Mouse (Mus musculus): ENCODE measurements around the gene Cd248.

Gene Cd248

DNA sequence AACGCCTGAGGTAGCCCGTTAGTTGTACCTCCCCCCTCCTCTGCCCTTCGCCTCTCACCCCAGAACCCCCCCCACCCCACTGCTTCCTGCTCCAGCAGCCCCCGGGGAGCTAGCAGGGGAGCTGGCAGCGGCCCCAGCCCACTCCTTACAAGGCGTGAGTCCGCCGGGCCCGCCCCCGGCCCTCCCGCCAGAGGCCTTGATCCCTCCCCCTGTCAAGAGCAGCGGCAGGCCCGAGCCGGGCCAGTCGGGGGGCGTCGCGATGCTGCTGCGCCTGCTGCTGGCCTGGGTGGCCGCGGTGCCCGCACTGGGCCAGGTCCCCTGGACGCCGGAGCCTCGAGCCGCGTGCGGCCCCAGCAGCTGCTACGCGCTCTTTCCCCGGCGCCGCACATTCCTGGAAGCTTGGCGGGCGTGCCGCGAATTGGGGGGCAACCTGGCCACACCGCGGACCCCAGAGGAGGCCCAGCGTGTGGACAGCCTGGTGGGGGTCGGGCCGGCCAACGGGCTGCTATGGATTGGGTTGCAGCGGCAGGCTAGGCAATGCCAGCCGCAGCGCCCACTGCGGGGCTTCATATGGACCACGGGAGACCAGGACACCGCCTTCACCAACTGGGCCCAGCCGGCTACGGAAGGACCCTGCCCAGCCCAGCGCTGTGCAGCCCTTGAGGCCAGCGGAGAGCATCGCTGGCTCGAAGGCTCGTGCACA is at the start of gene Cd248:
Cd248 (plus strand) TSS at position 212 of the 703 bp plus-strand sequence.
- peak; percentile 86 for DNase-seq (ENCODE audit: low spot score)

DNA sequence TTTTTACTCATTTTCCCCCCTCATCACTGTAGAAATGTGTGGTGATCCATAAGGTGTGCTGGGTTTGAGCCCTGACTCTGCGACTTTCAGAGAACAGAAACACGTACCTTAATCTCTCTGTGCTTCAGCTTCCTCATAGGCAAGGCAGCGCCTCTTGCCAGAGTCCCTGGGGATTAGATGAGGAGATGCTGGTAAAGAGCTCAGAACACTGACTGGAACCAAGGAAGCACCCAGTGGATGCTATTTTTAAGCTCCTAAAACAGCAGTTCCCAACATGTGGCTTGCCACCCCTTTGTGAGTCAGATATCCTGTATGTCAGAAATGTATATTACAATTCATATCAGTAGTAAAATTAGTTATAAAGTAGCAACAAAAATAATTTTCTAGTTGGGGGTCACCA is 49.7 kb upstream of the Cd248 start:
- DNase-seq (ENCODE audit: low spot score): no peak

DNA sequence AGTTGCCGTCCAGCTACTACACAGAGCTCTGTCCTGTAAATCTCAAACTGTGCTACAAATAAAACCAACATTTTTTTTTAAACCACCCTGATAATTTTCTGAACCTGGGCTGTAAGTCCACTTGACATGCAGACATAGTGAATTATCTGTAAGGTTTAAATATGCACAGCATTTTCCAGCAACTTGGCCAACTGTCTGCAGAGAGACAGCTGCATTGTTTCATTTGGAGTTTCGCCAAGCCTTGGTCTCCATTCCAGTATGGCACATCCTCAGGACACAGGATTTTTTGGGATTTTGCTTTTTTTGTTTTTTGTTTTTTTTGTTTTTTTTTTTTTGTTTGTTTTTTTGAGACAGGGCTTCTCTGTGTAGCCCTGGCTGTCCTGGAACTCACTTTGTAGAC is 46.5 kb upstream of the Cd248 start:
- no peak for DNase-seq (ENCODE audit: low spot score)

DNA sequence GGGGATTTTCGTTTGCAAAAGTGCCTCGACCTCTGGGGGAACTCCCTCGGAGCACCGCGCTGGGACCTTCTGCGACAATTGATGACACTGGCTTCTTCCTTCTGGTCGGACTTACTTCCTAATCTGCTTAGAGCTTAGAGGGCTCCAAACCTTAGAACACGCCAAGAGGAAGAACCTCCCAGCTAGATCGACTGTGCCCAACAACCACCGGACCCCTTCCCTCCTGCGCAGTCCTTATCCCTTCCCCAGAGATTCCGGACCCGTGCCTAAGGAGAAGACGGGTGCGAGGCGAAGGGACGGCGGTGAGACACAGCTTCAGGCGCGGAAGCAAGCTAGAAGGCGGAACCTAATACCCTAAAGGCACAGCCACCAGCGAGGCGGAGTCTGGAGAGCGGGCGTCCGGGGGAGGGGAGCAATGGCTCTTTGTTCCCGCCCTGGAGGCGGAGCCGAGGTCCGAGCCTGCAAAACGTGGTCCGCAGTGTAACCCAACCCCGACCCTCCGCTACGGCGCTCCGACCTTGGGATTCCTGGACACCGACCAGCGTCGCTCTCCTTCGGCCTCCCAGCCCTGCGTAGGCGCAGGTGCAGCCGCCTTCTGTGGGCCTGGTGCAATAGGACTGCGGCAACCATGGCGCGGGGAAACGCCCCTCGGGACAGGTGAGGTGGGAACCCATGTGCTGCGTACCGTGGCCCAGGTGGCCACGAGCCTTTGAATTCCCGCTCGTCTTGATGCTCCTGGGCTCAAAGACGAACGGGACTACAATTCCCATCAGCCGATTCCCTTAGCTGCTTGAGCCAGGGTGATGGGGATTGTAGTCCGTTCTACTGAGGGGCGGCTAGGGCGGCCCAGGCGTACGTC is 44.0 kb upstream of the Cd248 start, which contains the start of gene Slc29a2:
Slc29a2 (plus strand) TSS at position 240 of the 859 bp plus-strand sequence.
- DNase-seq (ENCODE audit: low spot score): peak; percentile 95

DNA sequence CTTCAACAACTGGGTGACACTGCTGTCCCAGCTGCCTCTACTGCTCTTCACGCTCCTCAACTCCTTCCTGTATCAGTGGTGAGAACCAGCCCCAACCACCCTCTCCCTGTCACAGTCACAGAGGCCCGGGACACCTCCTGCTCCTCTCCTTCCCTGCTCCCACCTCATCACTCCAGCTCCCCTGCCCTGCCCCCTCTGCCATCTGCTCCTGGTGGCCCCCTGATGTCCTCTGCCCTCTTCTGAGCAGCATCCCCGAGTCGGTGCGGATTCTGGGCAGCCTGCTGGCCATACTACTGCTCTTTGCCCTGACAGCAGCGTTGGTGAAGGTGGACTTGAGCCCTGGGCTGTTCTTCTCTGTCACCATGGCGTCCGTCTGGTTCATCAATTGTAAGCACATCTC is 41.8 kb upstream of the Cd248 start:
- DNase-seq (ENCODE audit: low spot score): no peak

DNA sequence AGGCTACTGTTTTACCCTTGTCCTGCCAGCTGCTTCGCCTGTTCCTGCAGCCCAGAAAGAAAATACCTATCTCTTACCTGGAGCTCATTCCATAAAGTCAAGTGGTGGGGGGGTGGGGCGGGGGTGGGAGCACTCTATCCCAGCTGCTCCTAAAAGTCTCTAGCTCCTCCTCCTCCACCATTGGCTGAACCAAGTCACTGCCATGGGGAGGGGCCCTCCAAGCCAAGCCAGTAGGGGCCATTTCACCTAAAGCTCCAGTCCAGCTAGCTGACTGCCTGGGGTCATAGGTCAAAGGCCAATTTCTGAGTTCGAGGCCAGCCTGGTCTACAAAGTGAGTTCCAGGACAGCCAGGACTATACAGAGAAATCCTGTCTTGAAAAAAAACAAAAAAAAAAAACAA is 35.2 kb upstream of the Cd248 start:
- DNase-seq (ENCODE audit: low spot score): no peak

DNA sequence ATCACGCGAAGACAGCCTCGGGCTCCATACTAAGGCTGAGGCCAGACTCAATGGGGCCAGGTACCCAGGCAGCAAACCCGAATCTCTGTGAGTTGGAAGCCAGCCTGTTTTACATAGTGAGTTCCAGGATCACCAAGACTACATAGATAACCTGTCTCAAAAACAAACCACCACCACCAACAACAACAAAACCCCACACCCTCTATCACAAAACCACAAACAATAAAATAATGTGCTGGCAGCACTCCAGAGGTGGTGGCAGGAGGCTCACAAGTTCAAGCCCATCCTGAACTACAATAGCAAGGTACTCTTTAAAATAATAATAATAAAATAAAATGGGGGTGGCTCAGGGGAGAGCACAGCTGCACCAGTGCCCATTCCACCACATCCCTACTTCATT is 31.3 kb upstream of the Cd248 start:
- DNase-seq (ENCODE audit: low spot score): no peak

DNA sequence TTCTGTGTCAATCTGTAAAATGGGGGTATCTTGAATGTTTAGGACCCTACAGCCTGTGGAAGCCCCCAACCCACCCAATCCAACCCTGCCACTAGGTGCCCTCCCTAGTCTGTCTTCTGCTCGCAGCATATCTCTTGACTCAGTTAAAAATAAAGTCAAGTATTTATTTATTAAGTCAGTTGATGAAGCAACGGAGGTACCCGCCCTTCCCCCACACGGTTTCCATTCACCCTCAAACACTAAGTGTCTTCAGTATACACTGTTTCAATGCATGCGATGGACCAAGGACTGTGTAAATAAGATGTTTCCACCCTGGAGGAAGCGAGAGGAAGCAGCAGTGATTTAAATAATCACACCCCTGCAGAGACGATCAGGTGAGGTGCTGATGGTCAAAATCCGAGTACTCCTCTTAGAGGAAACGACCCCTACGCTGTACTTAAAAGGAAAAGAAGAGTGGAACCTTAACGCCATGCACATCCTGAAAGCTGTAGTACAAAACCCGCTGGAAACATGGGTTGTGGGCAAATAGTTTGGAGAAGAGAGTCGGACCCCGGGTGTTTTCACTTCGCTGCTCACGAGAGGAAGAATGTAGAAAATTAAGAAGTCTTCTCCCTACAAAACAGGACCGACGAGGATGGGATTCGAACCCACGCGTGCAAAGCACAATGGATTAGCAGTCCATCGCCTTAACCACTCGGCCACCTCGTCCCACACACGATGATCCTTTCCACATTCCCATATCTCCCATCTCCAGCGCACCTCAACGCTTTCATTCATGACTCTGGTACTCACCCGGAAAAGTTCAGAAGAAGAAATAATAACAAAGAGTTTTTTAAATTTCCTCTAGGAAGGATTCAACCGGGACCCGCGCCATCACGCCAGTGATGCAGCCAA is 30.0 kb upstream of the Cd248 start:
- DNase-seq (ENCODE audit: low spot score): peak; percentile 86

DNA sequence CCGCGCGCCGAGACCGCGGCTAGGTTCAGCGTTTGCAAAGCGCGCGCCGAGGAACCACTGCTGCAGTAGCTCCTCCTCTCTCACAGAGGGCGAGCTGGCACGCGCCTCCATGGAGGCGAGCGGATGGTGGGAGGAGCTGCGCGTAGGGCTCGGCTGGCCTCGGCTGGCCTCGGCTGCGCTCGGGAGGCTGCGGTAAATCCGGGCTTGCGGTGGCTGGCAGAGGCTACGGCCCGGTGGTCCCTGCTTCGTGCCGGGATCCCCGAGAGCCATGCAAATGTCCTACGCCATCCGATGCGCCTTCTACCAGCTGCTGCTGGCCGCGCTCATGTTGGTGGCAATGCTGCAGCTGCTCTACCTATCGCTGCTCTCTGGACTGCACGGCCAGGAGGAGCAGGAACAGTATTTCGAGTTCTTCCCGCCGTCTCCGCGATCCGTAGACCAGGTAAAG is 29.1 kb upstream of the Cd248 start, which contains the start of the genes B4gat1 and AC124502.3:
B4gat1 (plus strand) TSS at position 118 of the 448 bp plus-strand sequence.
AC124502.3 (plus strand) TSS at position 183 of the 448 bp plus-strand sequence.
- peak; percentile 92 for DNase-seq (ENCODE audit: low spot score)

DNA sequence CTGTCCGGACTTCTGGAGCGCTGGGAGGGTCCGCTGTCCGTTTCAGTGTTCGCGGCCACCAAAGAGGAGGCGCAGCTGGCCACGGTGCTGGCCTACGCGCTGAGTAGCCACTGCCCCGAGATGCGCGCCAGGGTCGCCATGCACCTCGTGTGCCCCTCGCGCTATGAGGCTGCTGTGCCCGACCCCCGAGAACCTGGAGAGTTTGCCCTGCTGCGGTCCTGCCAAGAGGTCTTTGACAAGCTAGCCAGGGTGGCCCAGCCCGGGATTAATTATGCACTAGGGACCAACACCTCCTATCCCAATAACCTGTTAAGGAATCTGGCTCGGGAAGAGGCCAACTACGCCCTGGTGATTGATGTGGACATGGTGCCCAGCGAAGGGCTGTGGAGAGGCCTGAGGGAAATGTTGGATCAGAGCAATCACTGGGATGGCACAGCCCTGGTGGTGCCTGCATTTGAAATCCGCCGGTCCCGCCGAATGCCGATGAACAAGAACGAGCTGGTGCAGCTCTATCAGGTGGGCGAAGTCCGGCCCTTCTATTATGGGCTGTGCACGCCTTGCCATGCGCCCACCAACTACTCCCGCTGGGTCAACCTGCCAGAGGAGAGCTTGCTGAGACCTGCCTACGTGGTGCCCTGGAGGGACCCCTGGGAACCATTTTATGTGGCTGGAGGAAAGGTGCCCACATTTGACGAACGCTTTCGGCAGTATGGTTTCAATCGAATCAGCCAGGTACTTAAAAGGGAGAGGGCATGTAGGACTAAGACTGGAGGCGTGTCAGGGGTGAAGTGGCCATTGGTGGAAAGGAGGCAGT is 28.4 kb upstream of the Cd248 start:
- DNase-seq (ENCODE audit: low spot score): no peak

DNA sequence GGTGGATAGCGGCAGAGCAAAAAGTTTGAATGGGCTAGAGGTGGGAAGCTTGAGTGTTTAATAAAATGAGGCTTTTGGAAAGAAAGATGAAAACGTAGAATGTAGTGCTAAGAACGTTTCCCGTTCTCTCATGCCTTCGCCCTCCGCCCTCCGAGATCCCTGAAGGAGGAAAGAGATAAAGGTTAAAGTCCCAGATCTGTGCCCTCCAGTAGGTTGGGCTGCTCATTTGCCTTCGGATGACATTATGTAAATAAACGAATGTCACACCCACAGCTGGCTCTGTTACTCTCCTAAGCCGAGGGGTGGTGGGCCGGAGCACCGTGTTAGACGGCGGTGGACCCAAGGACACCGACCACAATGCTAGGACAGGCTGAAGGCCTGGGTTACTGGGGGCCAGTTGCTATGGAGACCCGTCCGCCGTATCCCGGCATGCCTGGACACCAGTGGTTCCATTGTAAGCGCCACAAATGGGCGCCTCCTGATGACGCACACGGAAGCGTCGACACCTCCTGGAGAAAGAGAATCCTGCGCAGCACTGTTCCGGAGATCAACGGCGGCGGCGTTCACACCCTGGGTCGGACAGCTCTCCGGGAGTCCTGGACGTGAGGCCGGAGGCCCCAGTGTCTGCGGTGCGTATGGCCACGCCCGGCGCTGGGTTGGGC is 26.9 kb upstream of the Cd248 start, which contains the start of gene Brms1:
Brms1 (plus strand) TSS at position 493 of the 662 bp plus-strand sequence.
- peak; percentile 94 for DNase-seq (ENCODE audit: low spot score)

DNA sequence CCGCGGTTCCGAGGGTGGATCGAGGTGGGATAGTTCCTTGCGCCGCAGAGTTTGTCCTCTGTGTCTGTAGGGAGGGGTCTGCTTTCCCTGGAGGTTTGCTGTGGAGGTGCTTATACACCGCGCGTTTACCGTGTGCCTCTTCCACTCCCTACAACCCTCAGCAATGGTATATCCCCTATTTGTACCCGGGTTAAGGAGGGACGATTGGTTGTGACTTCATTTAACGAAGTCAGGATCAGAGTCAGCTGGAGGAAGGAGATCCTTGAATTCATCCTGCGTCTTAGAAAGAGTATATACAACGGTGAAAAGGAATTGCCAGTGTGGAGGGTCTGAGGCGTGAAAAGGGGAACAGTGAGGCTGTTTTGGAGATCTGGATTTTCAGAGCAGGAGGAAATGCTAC is 26.3 kb upstream of the Cd248 start:
- no peak for DNase-seq (ENCODE audit: low spot score)

DNA sequence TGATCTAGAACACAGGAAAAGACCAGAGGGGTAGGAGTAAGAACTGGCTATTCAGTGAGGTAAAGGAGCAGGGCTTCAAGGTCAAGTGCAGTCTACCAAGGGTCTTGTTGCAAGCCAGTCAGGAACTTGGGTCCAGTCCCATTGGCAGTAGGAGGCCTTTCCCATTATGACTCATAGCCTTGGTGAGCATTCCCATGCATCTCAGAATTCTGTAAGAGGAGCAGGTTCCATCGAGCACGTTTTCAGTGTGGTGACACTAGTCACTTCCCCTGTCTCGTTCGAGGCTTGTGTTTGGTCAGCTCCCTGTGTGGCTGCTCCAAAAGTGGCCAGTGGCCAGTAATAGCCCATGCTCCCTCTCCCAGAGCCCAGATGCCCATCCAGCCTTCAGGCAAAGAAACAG is 22.3 kb upstream of the Cd248 start:
- no peak for DNase-seq (ENCODE audit: low spot score)

DNA sequence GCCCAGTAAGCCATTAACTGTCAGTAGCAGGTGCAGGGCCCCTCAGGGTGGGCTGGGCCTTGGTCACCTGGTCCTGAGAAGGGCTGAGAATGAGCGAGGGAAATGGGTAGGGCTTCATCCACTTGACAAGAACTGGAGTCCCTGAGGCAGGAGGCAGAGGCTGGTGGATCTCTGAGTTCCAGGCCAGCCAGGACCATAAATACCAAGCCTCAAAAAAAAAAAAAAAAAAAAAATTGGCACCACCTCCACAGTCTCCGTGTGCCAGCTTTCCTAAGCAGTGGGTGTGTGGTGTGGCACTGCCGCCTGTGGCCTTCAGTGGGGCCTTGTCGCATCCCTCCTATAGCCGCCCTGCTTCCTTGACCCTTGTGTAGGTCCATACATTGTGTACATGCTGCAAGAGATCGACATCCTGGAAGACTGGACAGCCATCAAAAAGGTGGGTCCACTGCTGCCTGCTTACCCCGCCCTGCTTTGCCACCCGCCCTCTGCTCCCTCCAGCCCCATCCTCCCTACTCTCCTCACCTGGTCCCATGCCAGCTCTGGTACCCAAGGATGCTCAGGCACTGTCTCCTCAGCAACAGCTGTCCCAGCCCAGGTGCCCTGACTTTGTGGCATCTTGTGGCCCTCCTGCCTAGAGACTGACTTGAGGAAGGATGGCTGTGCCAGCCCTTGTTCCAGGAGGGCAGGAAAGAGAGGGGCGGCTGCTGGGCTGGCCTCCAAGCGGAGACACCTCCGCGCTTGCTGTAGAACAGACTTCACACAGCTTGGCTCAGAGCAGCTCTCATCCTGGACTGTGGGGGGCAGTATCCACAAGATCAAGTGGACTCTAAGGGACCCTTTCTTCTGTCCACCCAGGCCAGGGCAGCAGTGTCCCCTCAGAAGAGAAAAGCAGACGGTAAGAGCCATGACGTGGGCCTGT is 19.5 kb upstream of the Cd248 start:
- DNase-seq (ENCODE audit: low spot score): no peak

DNA sequence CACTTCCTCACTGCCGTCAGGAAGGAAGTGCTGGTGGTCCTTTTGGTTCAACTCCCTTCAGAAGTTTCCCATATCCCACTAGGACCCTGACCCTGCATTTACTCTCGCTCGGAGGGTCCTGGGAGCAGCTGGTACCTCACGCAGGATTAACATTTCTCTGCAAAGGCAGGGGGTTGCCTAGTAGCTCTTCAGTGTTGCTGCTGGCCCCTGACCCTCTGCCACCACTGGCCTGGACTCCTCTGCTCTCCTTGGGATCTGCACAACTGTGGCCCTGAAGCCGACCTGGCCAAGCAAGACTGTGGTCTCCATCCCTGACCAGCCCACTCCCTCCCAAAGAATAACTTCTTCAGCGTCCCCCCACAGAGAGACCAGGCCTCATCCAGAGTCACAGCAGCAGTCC is 18.6 kb upstream of the Cd248 start:
- DNase-seq (ENCODE audit: low spot score): no peak

DNA sequence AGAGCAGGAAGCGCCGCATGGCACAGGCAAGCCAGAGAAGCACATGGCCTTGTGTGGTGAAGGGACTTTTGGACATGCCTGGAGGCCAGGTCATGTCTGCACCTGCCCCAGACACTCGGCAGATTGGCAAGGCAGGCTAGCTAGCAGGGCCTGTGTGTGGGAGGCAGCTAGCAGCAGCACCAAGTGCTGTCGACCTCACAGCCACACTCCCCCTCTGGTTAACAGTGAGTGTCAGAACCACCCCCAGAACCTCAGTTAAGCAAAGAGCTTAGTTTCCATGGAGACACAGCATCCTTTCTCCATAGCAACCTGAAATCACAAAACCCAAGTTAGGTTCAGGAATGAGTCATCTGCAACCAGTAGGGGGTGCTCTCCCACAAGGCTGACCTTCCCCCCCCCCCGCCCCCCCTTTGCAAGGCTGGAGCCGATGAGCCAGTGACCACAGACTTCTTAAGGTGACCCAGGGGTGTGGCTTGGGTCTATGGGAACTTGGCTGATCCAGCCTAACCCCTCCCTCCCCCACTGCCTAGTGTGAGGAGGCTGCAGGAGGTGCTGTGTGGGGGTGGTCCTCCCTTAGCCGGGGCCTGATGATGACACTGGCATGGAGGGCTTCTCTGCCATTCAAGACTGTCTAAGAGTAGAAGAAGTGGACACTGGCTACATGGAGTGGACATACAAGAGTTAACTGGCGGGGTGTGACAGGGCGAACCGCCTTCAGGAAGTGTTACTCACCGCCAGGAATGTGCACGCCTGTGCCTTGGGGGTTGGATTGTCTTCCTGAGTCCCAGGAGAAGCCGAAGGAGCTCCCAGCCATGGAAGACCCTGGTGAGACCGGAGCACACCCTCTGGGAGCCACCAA is 17.6 kb upstream of the Cd248 start, which contains the start of gene Rin1:
Rin1 (plus strand) TSS at position 435 of the 859 bp plus-strand sequence.
- DNase-seq (ENCODE audit: low spot score): no peak

DNA sequence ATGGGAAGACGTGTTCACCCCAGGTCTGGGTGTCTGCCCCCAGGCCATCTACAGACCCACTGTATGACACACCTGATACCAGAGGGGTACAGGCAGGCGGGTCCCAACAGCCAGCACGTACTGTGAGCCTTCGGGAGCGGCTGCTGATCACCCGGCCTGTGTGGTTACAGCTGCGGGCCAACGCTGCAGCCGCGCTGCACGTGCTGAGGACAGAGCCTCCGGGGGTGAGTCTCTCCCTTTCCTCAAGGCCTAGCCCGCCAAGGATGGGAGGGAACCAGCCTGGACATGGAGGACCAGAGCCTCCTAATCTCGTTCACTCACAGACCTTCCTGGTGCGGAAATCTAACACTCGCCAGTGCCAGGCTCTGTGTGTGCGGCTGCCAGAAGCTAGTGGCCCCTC is 16.8 kb upstream of the Cd248 start:
- no peak for DNase-seq (ENCODE audit: low spot score)

DNA sequence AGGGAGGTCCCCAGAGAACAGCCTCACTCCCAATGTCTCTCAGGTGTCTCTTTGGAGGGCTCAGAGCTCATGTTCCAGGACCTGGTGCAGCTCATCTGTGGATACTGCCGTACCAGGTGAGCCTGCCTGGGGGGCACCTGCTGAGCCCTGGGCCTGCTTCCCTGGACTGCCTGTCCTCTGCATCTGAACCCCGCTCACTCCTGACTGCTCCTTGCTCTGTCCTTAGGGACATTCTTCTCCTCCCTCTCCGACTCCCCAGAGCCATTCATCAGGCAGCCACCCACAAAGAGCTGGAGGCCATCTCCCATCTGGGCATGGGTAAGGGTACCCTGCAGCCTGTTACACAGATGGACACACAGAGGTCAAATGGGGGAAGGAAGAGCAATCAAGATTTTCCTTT is 16.4 kb upstream of the Cd248 start:
- DNase-seq (ENCODE audit: low spot score): no peak
